In genomic region chr17:47163677-47164340, GRCm38 (mm10) we compare ENCODE assay signal across 22 mouse cellular contexts.
A peak's percentile ranks its signal among the peaks of the same experiment; 100 is the strongest.
DNase-seq lines count a peak whose midpoint lies in the region; ATAC-seq and TF ChIP-seq lines count a peak whose summit lies in the region.
"Had no signal": no experiment of that assay in that cellular context is flagged by ENCODE, and none has a peak within 500 bp of the region (broad histone marks: within the 10 kb centered on the region; RNA-seq: fewer than 3 reads in every experiment).

No protein-coding gene starts in this region.

- CTCF ChIA-PET in Patski (lab: Charles Lee), result interaction anchor here (0.7 to 1.1 kb wide), 3 partner anchors 9 to 38 kb away, joined by 3 read pairs; no protein-coding TSS in a partner anchor

- POLR2A ChIA-PET in Patski (lab: Charles Lee), result interaction anchor here (0.7 kb wide), 1 partner anchor 140 kb away, joined by 3 read pairs; no protein-coding TSS in a partner anchor

- intact Hi-C loops in left cerebral cortex, postnatal 36 days (cut with DNase I), result no loop called here

- TF ChIP-seq CTCF in Patski (IDR thresholded peaks at IDR 0.05), result no peak

- H3K27me3 ChIP-seq in Patski, result no peaks in the 10 kb centered on the region
- H3K27me3 ChIP-seq: embryonic facial prominence, embryonic 13.5 days; forebrain, embryonic 12.5 days; heart, embryonic 13.5 days; hindbrain, embryonic 12.5 days; intestine, embryonic 15.5 days had no signal

- in situ Hi-C loops in Patski (cut with MboI; ENCODE audit: low pct_unique_long_range_greater_than_20kb), result no loop called here

- ATAC-seq in Patski, result peak; percentile 44
- ATAC-seq: forebrain, postnatal 0 days; hindbrain, embryonic 16.5 days; intestine, embryonic 15.5 days had no signal

- DNase-seq in 3134 (ENCODE audit: extremely low read depth, insufficient read length, low spot score), result peak; percentile 20
- DNase-seq in CD4-positive helper T cell, adult 2 months (ENCODE audit: low read depth, low spot score), result peak; percentile 51
- DNase-seq in Patski (ENCODE audit: low read depth, low spot score), result no peak
- DNase-seq in naive thymus-derived CD4-positive, alpha-beta T cell, adult 2 months (ENCODE audit: low read depth), result peak; percentile 41
- DNase-seq in urinary bladder, postnatal 14 days (ENCODE audit: low spot score), result no peak
- DNase-seq in left cerebral cortex, postnatal 36 days (ENCODE audit: low spot score in 2 of 2), result no peak
- DNase-seq: adrenal gland, postnatal 14 days; B cell, adult 2 months; cerebellum, adult 11-12 months; cerebellum, adult 9-11 months; cerebellum, postnatal 36 days; forebrain, postnatal 0 days; gastrocnemius, adult 2 months; gastrocnemius, postnatal 25 days; heart, postnatal 10 days; heart, postnatal 4 days had no signal

Comparison
In these comparisons a context has a peak if more than half of its experiments do, and no peak if none do; other contexts are left out.
1. DNase-seq: peak in 3134 (single experiment), CD4-positive helper T cell, adult 2 months (single experiment) and naive thymus-derived CD4-positive, alpha-beta T cell, adult 2 months (single experiment); none in Patski (single experiment), urinary bladder, postnatal 14 days (single experiment) and left cerebral cortex, postnatal 36 days (0 of 2).